Mouse (Mus musculus) common myeloid progenitor, adult 5-6 weeks (primary cell): ENCODE results near the gene Acot3. TPM values are rescaled to one million over a fixed set of nuclear protein-coding genes. Genes with fewer than 3 reads are reported as not detected.
"Not testable (repeated sequence)": the region's sequence is repeated elsewhere in the genome, so short reads cannot be mapped to it uniquely, and the experiment has no call there.

ENCODE experiments used
- ATAC-seq: replicated peaks from 2 replicates; pipeline ENCODE4 v1.8.0; 2016; ENCODE audit warnings: low read depth, mild to moderate bottlenecking, moderate TSS enrichment, inconsistent platforms; ENCODE audit not compliant: poor library complexity, severe bottlenecking
- total RNA-seq: library from RNA; stranded (forward); fragments of 200-1000, 187-1606 nt; gene quantifications from 2 replicates; pipeline ENCODE4 v1.2.3, GENCODE M21; 2017

Gene Acot3
- total RNA-seq, 1 experiment from 2014 or later = not detected

- ATAC-seq = not testable (repeated sequence)
Observed at GRCm38 (mm10) chr12:84038691-84039111, 13.2 kb upstream of the Acot3 start, which contains the start of gene Gm49366. Gene Gm49366 (plus strand): TSS chr12:84038935.

GRCm38 (mm10) chr12:84042248-84042647 lies 9.7 kb upstream of the Acot3 start:
- ATAC-seq = no peak

GRCm38 (mm10) chr12:84044045-84044444 lies 7.9 kb upstream of the Acot3 start:
- ATAC-seq = no peak

GRCm38 (mm10) chr12:84046906-84047305 lies 5.0 kb upstream of the Acot3 start:
- ATAC-seq = 0 out of 2 replicates have a peak, but pooled peaks have one; percentile 15

GRCm38 (mm10) chr12:84050744-84051143 lies 1.2 kb upstream of the Acot3 start:
- not testable (repeated sequence) for ATAC-seq

GRCm38 (mm10) chr12:84052609-84053008 lies 665 bp downstream of the Acot3 start:
- no peak for ATAC-seq

GRCm38 (mm10) chr12:84053173-84053572 lies 1.2 kb downstream of the Acot3 start:
- ATAC-seq = no peak

- peak; percentile 58; the same call in 1 of the 2 replicates for ATAC-seq
Observed at GRCm38 (mm10) chr12:84053679-84054391, 1.9 kb downstream of the Acot3 start.

- peak; percentile 77; the same call in 1 of the 2 replicates for ATAC-seq
Observed at GRCm38 (mm10) chr12:84060946-84061345, 9.0 kb downstream of the Acot3 start.

- ATAC-seq = no peak
Observed at GRCm38 (mm10) chr12:84062336-84062735, 10.4 kb downstream of the Acot3 start.

GRCm38 (mm10) chr12:84063228-84063627 lies 11.3 kb downstream of the Acot3 start:
- no peak for ATAC-seq

GRCm38 (mm10) chr12:84063833-84064232 lies 11.9 kb downstream of the Acot3 start:
- ATAC-seq = no peak

- ATAC-seq = no peak
Observed at GRCm38 (mm10) chr12:84064621-84065020, 12.7 kb downstream of the Acot3 start.

- no peak for ATAC-seq
Observed at GRCm38 (mm10) chr12:84067752-84068151, 15.8 kb downstream of the Acot3 start.

- ATAC-seq = no peak
Observed at GRCm38 (mm10) chr12:84068296-84068695, 16.4 kb downstream of the Acot3 start.

- ATAC-seq = no peak
Observed at GRCm38 (mm10) chr12:84068986-84069385, 17.0 kb downstream of the Acot3 start, which contains the start of gene Acot5. Gene Acot5 (plus strand): TSS chr12:84069325.

- ATAC-seq = not testable (repeated sequence)
Observed at GRCm38 (mm10) chr12:84069582-84069981, 17.6 kb downstream of the Acot3 start.

- no peak for ATAC-seq
Observed at GRCm38 (mm10) chr12:84071696-84072095, 19.8 kb downstream of the Acot3 start.

- ATAC-seq = no peak
Observed at GRCm38 (mm10) chr12:84077371-84077990, 25.5 kb downstream of the Acot3 start.

- no peak for ATAC-seq
Observed at GRCm38 (mm10) chr12:84083842-84084241, 31.9 kb downstream of the Acot3 start.

GRCm38 (mm10) chr12:84084581-84084980 lies 32.6 kb downstream of the Acot3 start:
- ATAC-seq = no peak
